Mouse (Mus musculus) forebrain, embryonic 11.5 days (tissue): ENCODE data around the gene Zmynd11. TPM values are rescaled to one million over a fixed set of nuclear protein-coding genes. Genes with fewer than 3 reads are reported as not detected.

Experiments
- ATAC-seq: fragments of 200-750 bp; cut with Nextera tagmentation; replicated peaks from 2 replicates; pipeline ENCODE4 v1.8.0; 2017; ENCODE audit warnings: moderate TSS enrichment; ENCODE audit not compliant: low FRiP score
- DNase-seq: peaks from one replicate; pipeline ENCODE4 v3.0.0-alpha.2; 2017; ENCODE audit warnings: low spot score
- H3K27ac ChIP-seq: fragments of 300-500 bp; sonication (generic); 2 replicates; pipeline ENCODE4 v1.5.1; 2014; ENCODE audit warnings: low read depth, low read length
- H3K27me3 ChIP-seq: fragments of 300-500 bp; sonication (generic); 2 replicates; pipeline ENCODE4 v1.6.1; 2014; ENCODE audit warnings: mild to moderate bottlenecking, low read length, mixed read lengths; ENCODE audit not compliant: control insufficient read depth, insufficient read depth
- H3K36me3 ChIP-seq: fragments of 300-500 bp; sonication (generic); 2 replicates; pipeline ENCODE4 v1.6.1; 2014; ENCODE audit warnings: mild to moderate bottlenecking, low read length, moderate library complexity, mixed read lengths; ENCODE audit not compliant: control insufficient read depth, insufficient read depth
- H3K4me1 ChIP-seq: fragments of 300-500 bp; sonication (generic); replicated peaks from 2 replicates; pipeline ENCODE4 v1.6.1; 2014; ENCODE audit warnings: low read length, mixed read lengths; ENCODE audit not compliant: control insufficient read depth, insufficient read depth
- H3K4me2 ChIP-seq: fragments of 300-500 bp; sonication (generic); 2 replicates; pipeline ENCODE4 v1.6.1; 2014; ENCODE audit warnings: low read depth, mild to moderate bottlenecking, low read length, moderate library complexity, mixed read lengths; ENCODE audit not compliant: severe bottlenecking
- H3K4me3 ChIP-seq: fragments of 300-500 bp; sonication (generic); 2 replicates; pipeline ENCODE4 v1.5.1; 2014; ENCODE audit warnings: low read depth, low read length
- H3K9ac ChIP-seq: fragments of 300-500 bp; sonication (generic); 2 replicates; pipeline ENCODE4 v1.6.1; 2014; ENCODE audit warnings: low read length
- H3K9me3 ChIP-seq: fragments of 300-500 bp; sonication (generic); 2 replicates; pipeline ENCODE4 v1.6.1; 2016; ENCODE audit warnings: low read length, mixed read lengths; ENCODE audit not compliant: control insufficient read depth
- WGBS: fragments of 180-500 bp; shearing (Covaris S2); extraction: QIAGEN DNeasy Blood & Tissue Kit; methylation state at CpG from one replicate; pipeline ENCODE4 v1.1.7; 2014; 5-methylcytosine and 5-hydroxymethylcytosine counted together
- polyA plus RNA-seq: library from polyadenylated mRNA; unstranded; fragments of >200 nt; fragmentation: Nextera tagmentation; extraction: Ambion mirVana; gene quantifications from 2 replicates; pipeline ENCODE4 v1.2.1, GENCODE M21; 2014

Zmynd11 gene
- polyA plus RNA-seq, 1 experiment from 2014 or later, result 138 TPM

- peaks cover 14% of the 10 kb centered on the region; the same call in 1 of the 2 replicates for H3K4me1 ChIP-seq
- 16% methylated on average over 4 of the region's 4 CpGs for WGBS
- DNase-seq (no peak), ATAC-seq (no peak)
- H3K27me3 ChIP-seq, result no peaks in the 10 kb centered on the region
- H3K4me2 ChIP-seq, result peak overlapping the region; percentile 70
- peak overlapping the region; percentile 98 for H3K9ac ChIP-seq
- H3K27ac ChIP-seq, result no peak overlapping the region; the same call in 1 of the 2 replicates
- no peaks in the 10 kb centered on the region for H3K36me3 ChIP-seq
- H3K4me3 ChIP-seq, result peak overlapping the region; percentile 92
- H3K9me3 ChIP-seq, result no peaks in the 10 kb centered on the region
These were observed 364 bp upstream of the Zmynd11 start for GRCm38 (mm10) chr13:9765537-9765851.

- no peaks in the 10 kb centered on the region for H3K27me3 ChIP-seq
- peak overlapping the region; percentile 98 for H3K9ac ChIP-seq
- ATAC-seq (peak; percentile 68), DNase-seq (peak; percentile 85)
- no peaks in the 10 kb centered on the region for H3K36me3 ChIP-seq
- peak overlapping the region; percentile 70 for H3K4me2 ChIP-seq
- peak overlapping the region; percentile 92 for H3K4me3 ChIP-seq
- peak overlapping the region; percentile 96 for H3K27ac ChIP-seq
- no peaks in the 10 kb centered on the region for H3K9me3 ChIP-seq
- WGBS, result under 1% methylated on average over 46 of the region's 111 CpGs
- H3K4me1 ChIP-seq, result peaks cover 17% of the 10 kb centered on the region; the same call in 1 of the 2 replicates
These were observed 1.1 kb downstream of the Zmynd11 start for GRCm38 (mm10) chr13:9763828-9764645.

- H3K4me1 ChIP-seq, result peaks cover 22% of the 10 kb centered on the region; the same call in 1 of the 2 replicates
These were observed 1.9 kb downstream of the Zmynd11 start for GRCm38 (mm10) chr13:9763100-9763827.

DNA sequence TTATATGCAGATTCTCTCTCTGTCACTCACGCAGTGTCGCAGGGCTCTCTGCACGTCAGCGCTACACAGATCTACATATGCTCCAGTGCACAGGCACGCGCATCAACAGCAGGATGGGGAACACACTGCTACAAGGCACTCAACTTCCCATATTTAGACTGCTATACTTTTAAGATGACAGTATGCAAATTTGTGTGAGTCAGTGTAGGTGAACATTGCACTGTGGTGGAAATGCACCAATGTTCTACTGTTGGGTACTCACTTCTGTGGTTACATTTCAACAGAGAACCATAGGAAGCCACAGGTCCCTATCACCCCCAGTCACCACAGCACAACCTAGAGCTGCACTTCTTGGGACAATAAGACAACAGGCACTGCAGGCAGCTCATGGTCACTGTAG is 5.1 kb downstream of the Zmynd11 start:
- DNase-seq (peak; percentile 61), ATAC-seq (peak; percentile 39; the same call in 1 of the 2 replicates)
- Histone ChIP-seq H3K9ac (no peak overlapping the region), H3K4me2 (no peak overlapping the region; the same call in 1 of the 2 replicates), H3K4me3 (no peak overlapping the region), H3K36me3 (no peaks in the 10 kb centered on the region), H3K27me3 (no peaks in the 10 kb centered on the region), H3K27ac (no peak overlapping the region), H3K9me3 (no peaks in the 10 kb centered on the region), H3K4me1 (peaks cover 20% of the 10 kb centered on the region; the same call in 1 of the 2 replicates)
- 33% methylated on average over 6 of the region's 6 CpGs for WGBS

More at GRCm38 (mm10) chr13:9763100-9763827, 1.9 kb downstream of the Zmynd11 start:
- DNase-seq (no peak), ATAC-seq (peak; percentile 37)
- no peaks in the 10 kb centered on the region for H3K9me3 ChIP-seq
- 6% methylated on average over 21 of the region's 21 CpGs for WGBS
- peak overlapping the region; percentile 70 for H3K4me2 ChIP-seq
- peak overlapping the region; percentile 98 for H3K9ac ChIP-seq
- no peaks in the 10 kb centered on the region for H3K27me3 ChIP-seq
- peak overlapping the region; percentile 96 for H3K27ac ChIP-seq
- no peaks in the 10 kb centered on the region for H3K36me3 ChIP-seq
- peak overlapping the region; percentile 92 for H3K4me3 ChIP-seq

- ATAC-seq (peak; percentile 51; the same call in 1 of the 2 replicates), DNase-seq (no peak)
- H3K27ac ChIP-seq, result no peak overlapping the region
These were observed 7.2 kb downstream of the Zmynd11 start for GRCm38 (mm10) chr13:9757842-9758491.

GRCm38 (mm10) chr13:9753706-9754105 is 11.4 kb downstream of the Zmynd11 start:
- ATAC-seq, result 0 out of 2 replicates have a peak, but pooled peaks have one; percentile 21
- Histone ChIP-seq H3K4me2 (no peak overlapping the region), H3K4me3 (no peak overlapping the region), H3K9ac (no peak overlapping the region), H3K36me3 (no peaks in the 10 kb centered on the region), H3K9me3 (no peaks in the 10 kb centered on the region), H3K4me1 (peaks cover 10% of the 10 kb centered on the region; the same call in 1 of the 2 replicates), H3K27me3 (no peaks in the 10 kb centered on the region), H3K27ac (no peak overlapping the region)
- no peak for DNase-seq
- 64% methylated on average over 3 of the region's 3 CpGs for WGBS

More at GRCm38 (mm10) chr13:9757842-9758491, 7.2 kb downstream of the Zmynd11 start:
- H3K27me3 ChIP-seq, result no peaks in the 10 kb centered on the region
- H3K4me1 ChIP-seq, result peaks cover 20% of the 10 kb centered on the region; the same call in 1 of the 2 replicates
- 0 out of 2 replicates have a peak overlapping the region, but pooled peaks have one; percentile 21 for H3K9ac ChIP-seq
- no peak overlapping the region for H3K4me2 ChIP-seq
- H3K4me3 ChIP-seq, result no peak overlapping the region
- no peaks in the 10 kb centered on the region for H3K36me3 ChIP-seq
- WGBS, result 60% methylated on average over 9 of the region's 9 CpGs
- no peaks in the 10 kb centered on the region for H3K9me3 ChIP-seq

DNA sequence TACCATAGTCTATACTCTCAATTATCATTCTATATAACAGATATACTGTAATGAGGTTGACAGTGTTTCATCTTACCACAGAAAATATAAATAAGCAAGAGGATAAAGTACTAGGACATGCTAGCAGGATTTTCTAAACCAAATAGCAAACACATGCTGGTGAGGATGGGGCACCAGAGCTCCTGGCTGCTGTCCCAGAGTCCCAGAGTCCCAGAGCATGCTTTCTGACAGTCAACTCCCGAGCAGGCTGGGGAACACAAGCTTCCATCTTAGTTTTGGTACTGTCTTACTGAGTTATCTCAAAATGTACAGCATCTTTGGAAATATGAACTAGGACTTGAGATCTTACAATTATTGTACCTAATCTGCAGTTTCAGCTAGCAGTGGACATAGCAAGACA is 14.8 kb downstream of the Zmynd11 start:
- no peak for DNase-seq
- Histone ChIP-seq H3K27ac (no peak overlapping the region), H3K9me3 (no peaks in the 10 kb centered on the region), H3K4me2 (no peak overlapping the region), H3K9ac (no peak overlapping the region), H3K36me3 (no peaks in the 10 kb centered on the region), H3K27me3 (no peaks in the 10 kb centered on the region), H3K4me1 (peaks cover 3% of the 10 kb centered on the region; the same call in 1 of the 2 replicates), H3K4me3 (no peak overlapping the region)
- ATAC-seq, result no peak
- 72% methylated on average over 1 of the region's 1 CpGs for WGBS

GRCm38 (mm10) chr13:9749796-9750195 is 15.3 kb downstream of the Zmynd11 start:
- Histone ChIP-seq H3K27me3 (no peaks in the 10 kb centered on the region), H3K4me3 (no peak overlapping the region), H3K4me1 (peaks cover 3% of the 10 kb centered on the region; the same call in 1 of the 2 replicates), H3K9ac (no peak overlapping the region), H3K9me3 (no peaks in the 10 kb centered on the region), H3K36me3 (no peaks in the 10 kb centered on the region), H3K27ac (no peak overlapping the region), H3K4me2 (no peak overlapping the region)
- ATAC-seq (no peak), DNase-seq (no peak)
- WGBS, result 90% methylated on average over 4 of the region's 4 CpGs
